Mouse (Mus musculus) G1E-ER4 (cell line): Measurements from ENCODE around the gene Gm5089. TPM values are rescaled to one million over a fixed set of nuclear protein-coding genes. Genes with fewer than 3 reads are reported as not detected.

Experiments used
- GATA1 ChIP-seq: IDR thresholded peaks from one replicate; pipeline ENCODE4 v1.8.0; 2012; ENCODE audit warnings: low read length, inconsistent platforms
- polyA plus RNA-seq: library from polyadenylated mRNA; stranded (reverse); fragments of >175 nt; gene quantifications from 2 replicates; pipeline ENCODE4 v1.2.3, GENCODE M21; 2012

The Gm5089 gene
- polyA plus RNA-seq, 1 experiment = not detected

DNA sequence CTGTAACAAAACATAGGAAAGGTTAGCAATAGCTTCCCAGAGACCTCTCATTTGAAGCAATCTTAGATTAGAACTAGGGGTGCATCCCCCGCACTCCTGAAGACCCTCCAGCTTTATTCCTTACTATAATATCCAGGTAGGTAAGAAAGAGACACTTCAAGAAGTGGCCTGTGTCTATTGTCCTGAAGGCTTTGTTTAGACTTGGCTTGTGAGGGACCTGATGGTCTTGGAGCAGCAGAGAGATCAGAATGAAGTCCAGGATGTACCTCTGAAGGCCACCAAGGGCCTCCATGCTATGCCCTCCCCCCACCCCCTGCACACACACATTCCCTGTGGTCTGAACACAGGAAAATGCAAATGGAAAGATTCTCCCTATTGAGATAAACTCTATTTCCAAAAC lies 8.9 kb upstream of the Gm5089 start:
- no peak for TF ChIP-seq GATA1

DNA sequence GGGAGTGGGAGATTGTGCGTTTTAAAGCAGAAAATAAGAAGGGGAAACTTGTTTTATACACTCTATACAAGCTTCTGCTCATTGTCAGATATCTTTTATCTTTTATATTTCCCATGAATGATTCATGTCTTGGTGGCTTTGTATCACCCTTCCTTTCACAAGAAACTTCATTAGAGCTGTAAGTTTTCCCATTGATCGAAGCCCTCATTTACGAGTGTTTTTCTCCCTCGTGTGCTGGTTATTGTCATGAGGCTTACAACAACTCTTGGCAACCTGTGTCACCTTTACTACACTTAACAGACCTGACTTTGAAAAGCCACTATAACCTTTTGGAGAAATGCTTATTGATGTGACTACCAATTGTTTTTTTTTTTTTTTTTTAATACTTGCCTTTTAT lies 4.6 kb upstream of the Gm5089 start:
- no peak for TF ChIP-seq GATA1

DNA sequence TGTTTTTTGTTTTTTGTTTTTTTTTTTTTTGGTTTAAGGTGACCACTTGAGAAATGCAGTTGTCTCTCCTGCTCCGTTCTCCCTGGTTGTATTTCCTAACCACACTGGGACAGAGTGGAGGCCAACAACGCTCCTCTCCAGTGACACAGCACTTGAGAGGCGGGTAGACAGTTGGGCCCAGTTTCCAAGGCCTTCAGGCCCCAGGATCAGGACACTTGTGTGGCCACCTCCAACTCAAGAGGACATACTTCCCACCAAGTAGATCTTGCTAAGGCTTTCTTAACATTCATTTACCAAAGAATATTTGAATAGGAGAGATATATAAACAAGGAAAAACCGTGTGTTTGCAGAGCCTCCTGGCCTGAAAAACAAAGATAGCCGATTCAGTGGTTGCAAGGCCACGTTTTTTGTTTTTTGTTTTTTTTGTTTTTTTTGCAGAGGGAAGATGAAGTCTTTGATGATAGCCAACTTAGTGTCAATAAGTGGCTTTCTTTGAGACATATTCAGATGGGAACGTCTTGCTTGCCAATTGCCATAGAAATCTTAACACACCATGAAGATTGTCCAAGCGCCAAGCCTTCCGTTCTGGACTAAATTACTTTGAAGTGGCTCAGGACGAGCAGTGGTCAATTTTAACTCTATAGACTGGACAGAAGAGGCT lies 4.1 kb upstream of the Gm5089 start:
- no peak for TF ChIP-seq GATA1

DNA sequence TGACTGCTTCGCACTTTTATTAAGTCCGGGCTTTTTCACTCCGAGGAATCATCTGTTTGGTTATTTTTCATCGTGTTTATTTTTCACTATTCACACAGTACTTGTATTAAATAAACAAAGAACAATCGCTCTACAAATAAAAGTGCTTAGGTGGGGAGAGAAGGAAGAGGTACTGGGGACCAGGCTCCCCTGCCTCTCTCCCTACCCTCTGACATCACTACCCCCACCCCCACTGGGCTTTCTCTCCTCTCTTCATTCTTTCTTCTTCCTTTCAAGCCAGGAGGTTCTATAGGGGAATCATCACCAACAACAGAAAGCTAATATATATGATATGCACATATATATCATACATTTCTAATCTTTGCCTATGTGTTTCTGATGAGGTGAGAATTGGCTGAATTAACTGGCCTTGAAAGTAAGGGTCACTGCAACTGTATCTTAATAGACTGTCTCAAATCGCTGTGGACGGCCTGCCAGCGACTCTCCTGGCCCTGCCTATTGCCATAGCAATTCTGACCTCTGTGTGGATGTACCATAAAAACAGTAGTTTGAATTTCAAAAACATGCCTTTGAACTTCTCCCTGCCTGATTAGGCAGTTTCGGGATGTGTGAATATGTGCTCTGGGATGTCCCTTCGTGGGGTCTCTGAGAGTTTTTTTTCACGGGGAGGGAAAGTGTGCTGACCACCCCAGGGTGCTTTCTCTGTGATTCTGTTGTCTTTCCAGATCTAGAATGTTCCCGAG lies 3.3 kb upstream of the Gm5089 start:
- no peak for TF ChIP-seq GATA1

DNA sequence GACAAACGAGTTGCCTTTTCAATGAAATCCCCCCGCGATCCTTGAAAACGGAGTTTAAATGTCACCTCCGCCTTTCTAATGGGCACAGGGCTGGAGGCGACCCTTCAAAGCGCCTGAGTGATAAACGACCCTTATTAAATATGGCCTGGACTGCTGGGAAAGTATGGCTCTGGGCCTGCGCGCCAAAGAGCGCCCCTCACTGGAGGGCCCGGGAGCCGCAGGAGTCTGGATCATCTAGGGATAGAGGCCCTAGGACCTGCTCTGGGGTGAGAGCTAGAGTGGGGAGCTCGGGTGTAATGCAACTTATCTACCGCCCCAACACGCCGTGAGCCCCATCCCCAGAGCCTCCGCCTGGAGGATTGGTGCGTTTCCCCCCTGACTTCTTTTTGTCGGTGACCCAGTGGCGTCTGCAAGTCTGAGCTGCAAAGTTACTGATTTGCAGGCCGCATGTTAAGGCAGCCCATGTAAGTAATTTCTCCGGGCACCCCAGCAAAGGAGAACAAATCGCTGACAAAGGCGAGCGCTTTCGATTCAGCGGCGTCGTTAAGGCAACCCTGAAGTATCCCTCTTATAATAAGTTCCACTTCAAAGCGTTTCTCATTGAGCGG lies 2.6 kb upstream of the Gm5089 start:
- no peak for TF ChIP-seq GATA1

DNA sequence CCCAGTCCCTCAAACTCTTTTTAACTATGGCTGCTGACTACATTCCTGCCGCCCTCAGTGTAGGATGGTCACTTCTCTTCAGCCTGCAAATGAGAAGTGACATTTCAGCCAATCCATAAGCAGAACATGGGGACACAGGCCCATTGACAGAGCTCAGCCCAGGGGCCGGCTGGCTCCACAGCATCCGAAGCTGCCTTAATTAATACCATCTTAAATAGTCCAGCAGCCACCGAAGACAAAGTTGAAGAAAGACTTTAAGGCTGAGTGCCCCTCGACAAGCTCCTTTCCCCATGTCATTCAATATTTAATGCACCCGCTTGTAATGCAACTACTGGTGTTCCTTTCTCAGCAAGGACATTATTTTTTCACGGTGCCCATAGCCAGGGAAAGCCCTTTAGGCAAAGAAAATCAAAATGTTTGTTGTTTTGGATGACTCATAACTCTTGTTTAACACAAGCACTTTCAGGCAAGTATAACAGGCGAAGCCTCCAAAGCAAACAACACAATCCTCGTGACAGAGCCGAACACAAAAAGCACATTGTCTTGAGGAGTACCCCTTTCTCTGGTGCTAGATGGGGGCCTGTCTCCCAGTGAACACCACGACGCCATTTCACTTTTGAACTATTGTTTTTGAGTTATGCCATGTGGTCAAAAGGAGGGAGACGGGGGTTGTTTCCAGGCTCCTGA lies 1.9 kb upstream of the Gm5089 start:
- TF ChIP-seq GATA1 = no peak

DNA sequence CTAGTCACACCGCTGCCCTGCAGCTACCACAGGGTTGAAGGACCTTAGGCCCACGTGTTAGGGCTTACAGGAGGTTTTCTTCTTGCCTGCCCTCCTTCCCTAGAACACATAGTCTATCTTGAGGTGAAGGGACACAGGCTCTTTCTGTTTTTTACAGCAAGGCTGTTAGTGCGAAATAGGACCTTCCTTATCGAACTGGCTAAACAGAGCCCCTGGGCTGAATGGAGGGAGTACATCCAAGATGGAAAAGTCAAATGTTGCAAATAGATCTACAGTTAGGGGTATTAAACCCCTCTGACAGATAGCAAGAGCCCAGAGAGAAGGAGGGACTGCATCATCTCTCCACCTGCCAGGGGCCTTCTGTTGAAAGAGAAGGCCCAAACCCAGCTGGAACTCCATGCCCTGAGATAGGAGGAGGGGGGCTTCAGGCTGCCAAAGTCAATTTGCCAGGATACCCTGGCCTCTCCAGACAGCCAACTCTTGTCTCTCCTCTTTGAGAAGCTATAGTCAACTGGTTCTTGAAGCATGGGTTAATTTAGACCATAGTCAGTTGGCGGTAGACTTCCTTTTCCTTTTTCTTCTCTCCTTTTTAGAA lies 733 bp upstream of the Gm5089 start:
- TF ChIP-seq GATA1 = no peak

DNA sequence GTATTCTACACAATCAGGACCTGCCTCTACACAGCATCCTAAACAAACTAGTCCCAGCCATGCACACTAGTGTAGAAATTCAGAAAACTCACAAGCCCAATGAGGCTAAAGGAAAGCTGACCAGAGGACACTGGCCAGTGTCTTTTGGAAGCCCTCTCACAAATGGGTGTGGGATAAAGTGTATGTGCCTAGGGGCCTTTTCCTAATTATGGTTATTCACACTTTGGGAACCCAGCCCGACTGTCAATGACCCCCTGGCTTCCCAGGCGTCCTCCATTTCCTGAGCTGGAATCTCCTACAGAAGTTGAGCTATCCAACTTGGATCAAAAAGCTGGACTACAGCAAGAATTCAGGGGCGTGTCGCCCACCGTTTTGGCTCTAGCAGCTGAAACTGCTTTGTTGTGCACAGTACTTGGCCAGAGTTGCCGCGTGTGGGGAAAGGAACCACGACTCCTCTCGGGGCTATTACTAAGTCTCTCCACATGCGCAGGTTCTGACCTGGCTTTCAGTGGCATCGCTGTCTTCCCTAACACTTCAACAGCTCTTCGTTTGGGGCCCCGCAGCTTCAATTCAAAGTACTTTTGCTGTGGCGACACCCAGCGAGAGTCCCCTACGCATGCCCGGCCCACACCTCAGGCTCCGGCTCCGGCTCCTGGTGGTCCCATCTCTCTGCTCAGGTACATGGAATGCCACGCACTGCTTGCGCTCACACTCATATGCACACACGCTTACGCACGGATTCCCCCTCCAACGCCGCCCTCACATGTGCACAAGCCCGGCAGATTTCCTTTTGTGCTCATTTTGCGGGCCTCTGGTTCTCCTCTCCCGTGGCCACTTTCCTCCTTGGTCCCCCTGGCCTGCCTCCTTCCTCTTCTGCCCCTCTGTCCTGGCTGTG lies 1.1 kb downstream of the Gm5089 start:
- TF ChIP-seq GATA1 = no peak

DNA sequence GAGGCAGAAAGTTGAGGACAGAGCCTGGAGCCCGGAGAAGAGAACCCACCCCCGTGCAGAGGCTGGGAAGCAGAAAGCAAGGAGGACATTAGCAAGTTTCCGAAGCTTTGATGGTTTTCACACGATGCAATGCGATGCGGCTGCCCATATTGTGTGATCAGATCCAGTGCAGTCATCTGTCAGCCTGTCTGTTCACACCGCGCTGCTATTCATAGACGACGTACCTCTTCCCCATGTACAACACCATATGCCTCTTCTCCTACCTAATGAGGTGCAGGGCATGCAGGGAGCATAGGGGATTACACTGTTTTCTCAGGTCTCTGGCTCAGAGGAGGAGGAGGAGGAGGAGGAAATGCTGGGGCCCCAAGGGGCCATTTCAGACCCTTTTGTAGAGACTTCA lies 14.1 kb downstream of the Gm5089 start:
- TF ChIP-seq GATA1 = no peak

DNA sequence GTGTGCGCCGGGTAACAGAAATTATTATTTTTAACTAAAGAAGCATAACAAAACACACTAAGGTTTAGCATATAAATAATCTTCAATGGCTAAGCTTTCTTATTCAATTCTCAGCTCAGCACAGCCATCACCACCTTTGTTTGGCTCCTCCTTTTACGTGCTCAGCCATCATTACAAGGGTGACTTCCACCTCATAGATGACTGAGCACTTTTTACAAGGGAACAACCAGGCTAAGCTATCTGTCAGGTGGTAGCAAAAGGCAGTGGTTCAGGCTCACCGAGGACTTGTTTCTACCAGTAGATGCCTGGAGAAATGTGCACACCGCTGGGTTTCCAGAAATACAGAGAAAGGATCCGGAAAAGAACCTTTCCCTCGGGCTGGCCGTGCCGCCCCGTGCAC lies 16.9 kb downstream of the Gm5089 start:
- TF ChIP-seq GATA1 = no peak

DNA sequence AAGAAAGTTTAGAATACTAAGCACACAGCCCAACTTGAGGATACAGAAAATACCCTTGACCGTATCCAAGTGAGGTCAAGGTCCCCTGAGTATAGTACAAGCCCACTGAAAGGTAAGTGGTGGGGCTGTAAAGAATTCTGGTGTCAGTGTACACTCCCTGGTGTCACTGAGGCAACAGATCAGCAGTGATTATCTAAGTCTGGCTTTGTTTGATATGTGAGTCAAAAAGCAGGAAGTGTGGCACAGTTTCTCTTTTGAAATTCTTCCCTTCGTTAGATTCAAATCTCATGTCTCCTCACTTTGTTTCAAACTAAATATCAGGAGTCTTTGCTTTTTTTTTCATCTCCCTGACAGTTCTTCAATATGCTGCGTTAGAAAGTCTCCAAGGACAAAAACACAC lies 18.4 kb downstream of the Gm5089 start:
- TF ChIP-seq GATA1 = no peak

DNA sequence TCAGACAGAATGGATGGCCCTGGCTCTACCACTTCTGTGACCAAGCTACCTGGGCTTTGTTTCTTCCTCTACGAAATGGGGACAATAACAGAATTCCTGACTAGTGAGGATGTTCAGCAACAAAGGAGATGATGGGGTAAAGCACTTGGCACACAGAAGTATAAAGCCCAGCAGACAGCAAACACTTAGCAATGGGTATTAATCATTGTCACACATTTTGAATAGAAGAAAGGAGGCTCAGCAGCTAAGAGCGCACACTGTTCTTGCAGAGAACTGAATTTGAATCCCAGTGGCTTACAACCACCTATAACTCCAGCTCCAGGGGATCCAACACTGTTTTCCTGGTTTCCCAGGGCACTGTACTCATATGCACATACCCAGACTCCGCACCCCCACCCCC lies 23.3 kb downstream of the Gm5089 start:
- no peak for TF ChIP-seq GATA1

DNA sequence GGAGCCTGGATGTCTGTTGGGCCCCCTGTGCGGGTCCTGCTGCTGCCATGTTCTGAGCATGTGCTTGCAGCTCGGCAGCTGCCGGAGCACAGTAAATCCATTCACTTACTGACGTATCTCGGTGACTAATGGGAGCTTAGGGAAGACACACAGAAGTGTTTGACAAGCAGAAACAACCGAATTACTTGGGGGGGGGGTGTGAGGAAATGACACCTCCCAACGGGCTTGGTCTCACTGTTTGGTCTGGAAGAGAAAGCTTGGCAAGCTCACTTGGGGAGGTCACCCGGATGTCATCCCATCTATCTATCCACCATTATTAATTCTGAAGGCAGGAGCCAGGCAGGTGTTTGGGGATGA lies 23.7 kb downstream of the Gm5089 start:
- no peak for TF ChIP-seq GATA1

DNA sequence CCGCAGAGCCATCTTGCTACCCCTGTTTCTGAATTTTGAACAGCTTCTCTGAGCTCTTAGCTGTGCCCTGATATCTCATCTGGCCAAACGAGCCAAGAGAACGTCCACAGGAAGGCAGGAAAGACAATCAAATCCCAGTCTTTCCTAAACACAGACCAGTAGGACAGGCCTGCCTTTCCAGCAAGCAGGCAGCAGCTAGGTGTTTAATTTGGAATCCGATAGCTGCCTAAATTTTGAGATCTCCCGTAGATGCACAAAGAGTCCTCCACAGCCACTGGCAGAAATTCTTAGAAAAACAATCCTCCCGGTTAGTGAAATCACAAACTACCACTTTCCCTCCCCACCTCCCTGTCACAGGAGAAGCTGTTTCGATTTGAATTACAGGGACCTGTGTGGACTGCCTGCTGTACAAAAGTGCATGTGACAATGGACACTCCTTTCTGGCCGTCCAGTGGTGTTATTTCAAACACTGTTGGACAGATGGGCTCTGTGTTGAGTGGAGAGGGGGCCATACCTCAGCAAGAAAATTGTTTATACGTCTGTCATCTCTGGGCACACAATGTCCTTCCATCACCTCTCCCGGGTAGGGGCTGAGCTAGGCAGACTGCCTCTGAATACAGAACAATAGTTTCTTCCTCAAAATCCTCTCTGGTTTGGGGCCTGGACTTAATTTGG lies 24.2 kb downstream of the Gm5089 start:
- TF ChIP-seq GATA1 = no peak
